Mouse (Mus musculus) intestine, embryonic 15.5 days (tissue): ENCODE results near the gene Ptprn2. TPM values are rescaled to one million over a fixed set of nuclear protein-coding genes. Genes with fewer than 3 reads are reported as not detected.
"Not testable (repeated sequence)": the region's sequence is repeated elsewhere in the genome, so short reads cannot be mapped to it uniquely, and the experiment has no call there.

Source experiments
- ATAC-seq: fragments of 200-750 bp; cut with Nextera tagmentation; 2 replicates; pipeline ENCODE4 v1.8.0; 2017; ENCODE audit warnings: moderate TSS enrichment, moderate library complexity
- H3K27ac ChIP-seq: fragments of 300-500 bp; sonication (generic); 2 replicates; pipeline ENCODE4 v1.5.1; 2015; ENCODE audit warnings: mild to moderate bottlenecking, inconsistent platforms
- H3K27me3 ChIP-seq: fragments of 300-500 bp; sonication (generic); replicated peaks from 2 replicates; pipeline ENCODE4 v1.6.1; 2015; ENCODE audit warnings: inconsistent platforms
- H3K36me3 ChIP-seq: fragments of 300-500 bp; sonication (generic); 2 replicates; pipeline ENCODE4 v1.6.1; 2015; ENCODE audit warnings: inconsistent platforms
- H3K4me1 ChIP-seq: fragments of 300-500 bp; sonication (generic); replicated peaks from 2 replicates; pipeline ENCODE4 v1.6.1; 2015; ENCODE audit warnings: inconsistent platforms
- H3K4me2 ChIP-seq: fragments of 300-500 bp; sonication (generic); replicated peaks from 2 replicates; pipeline ENCODE4 v1.6.1; 2015; ENCODE audit warnings: mild to moderate bottlenecking, inconsistent platforms
- H3K4me3 ChIP-seq: fragments of 300-500 bp; sonication (generic); replicated peaks from 2 replicates; pipeline ENCODE4 v1.5.1; 2015; ENCODE audit warnings: inconsistent platforms
- H3K9ac ChIP-seq: fragments of 300-500 bp; sonication (generic); 2 replicates; pipeline ENCODE4 v1.6.1; 2015; ENCODE audit warnings: inconsistent platforms
- H3K9me3 ChIP-seq: fragments of 300-500 bp; sonication (generic); 2 replicates; pipeline ENCODE4 v1.6.1; 2016; ENCODE audit warnings: inconsistent platforms
- WGBS: fragments of 180-500 bp; shearing (Covaris S2); methylation state at CpG from one replicate; pipeline ENCODE4 v1.1.7; 2015; 5-methylcytosine and 5-hydroxymethylcytosine counted together
- polyA plus RNA-seq: library from polyadenylated mRNA; unstranded; fragments of >200 nt; fragmentation: Nextera tagmentation; extraction: Ambion mirVana; gene quantifications from 2 replicates; pipeline ENCODE4 v1.2.1, GENCODE M21; 2015

Gene Ptprn2
- polyA plus RNA-seq, 1 experiment from 2014 or later, result 1.9 TPM

DNA sequence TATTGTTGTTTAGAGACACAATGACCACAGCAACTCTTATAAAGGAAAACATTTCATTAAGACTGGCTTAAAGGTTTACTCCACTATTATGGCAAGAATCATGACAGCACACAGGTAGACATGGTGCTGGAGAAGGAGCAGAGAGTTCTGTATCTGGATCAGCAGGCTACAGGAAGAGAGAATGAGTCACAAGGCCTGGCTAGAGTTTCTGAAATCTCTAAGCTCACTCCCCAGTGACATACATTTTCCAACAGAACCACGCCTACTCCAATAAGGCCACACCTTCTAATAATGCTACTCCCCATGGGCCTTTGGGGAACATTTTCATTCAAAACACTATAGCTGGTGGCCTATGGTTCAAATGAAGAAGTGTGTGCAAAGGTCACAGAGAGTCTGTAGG is 53.8 kb downstream of the Ptprn2 start:
- Histone ChIP-seq H3K9ac (no peak overlapping the region), H3K9me3 (no peaks in the 10 kb centered on the region), H3K36me3 (no peaks in the 10 kb centered on the region), H3K4me3 (no peak overlapping the region), H3K4me1 (no peaks in the 10 kb centered on the region), H3K27me3 (no peaks in the 10 kb centered on the region), H3K27ac (no peak overlapping the region), H3K4me2 (no peak overlapping the region)
- ATAC-seq, result no peak
- WGBS, result 79% methylated on average over 1 of the region's 1 CpGs

DNA sequence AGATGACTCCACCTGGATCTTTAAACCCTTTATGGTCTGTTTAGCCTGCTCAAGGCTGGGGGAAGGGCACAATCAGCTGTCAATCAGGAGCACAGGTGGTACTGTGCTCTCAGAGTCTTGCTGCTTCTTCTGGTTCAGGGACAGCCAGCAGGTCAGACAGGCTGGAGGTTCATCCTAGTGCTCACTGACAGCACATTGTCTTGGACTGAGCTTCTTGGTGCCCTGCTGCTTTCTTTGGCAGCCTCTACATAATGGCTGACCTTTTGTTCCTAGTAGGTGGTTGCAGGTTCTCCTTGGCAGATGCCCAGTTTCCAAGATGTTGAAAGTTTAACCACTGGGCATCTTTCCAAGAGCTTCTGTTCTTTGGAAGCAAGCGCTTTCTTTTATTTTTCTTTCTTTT is 55.1 kb downstream of the Ptprn2 start:
- 94% methylated on average over 1 of the region's 1 CpGs for WGBS

DNA sequence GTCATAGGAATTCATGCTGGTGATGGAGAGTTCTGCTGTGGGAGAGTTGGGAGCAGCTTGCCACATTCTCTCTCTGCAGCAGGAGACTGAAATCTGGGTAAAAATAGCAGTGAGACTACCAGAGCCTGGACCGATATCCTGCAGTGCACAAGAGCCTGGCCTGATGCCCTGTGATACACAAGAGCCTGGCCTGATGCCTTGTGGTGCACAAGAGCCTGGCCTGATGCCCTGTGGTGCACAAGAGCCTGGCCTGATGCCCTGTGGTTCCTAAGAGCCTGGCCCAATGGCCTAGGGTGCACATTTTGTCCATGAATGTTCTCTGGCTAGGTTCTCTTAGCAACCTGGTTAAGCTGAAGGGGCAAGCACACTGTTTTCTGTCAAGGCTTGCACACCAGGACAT is 64.5 kb downstream of the Ptprn2 start:
- Histone ChIP-seq H3K9me3 (no peaks in the 10 kb centered on the region), H3K36me3 (no peaks in the 10 kb centered on the region), H3K27ac (no peak overlapping the region), H3K9ac (no peak overlapping the region), H3K4me2 (no peak overlapping the region), H3K4me3 (no peak overlapping the region), H3K4me1 (no peaks in the 10 kb centered on the region), H3K27me3 (no peaks in the 10 kb centered on the region)
- WGBS, result 80% methylated on average over 1 of the region's 1 CpGs
- ATAC-seq, result no peak

More for the DNA sequence above, 55.1 kb downstream of the Ptprn2 start:
- Histone ChIP-seq H3K9me3 (no peaks in the 10 kb centered on the region), H3K4me3 (no peak overlapping the region), H3K4me2 (no peak overlapping the region), H3K27ac (no peak overlapping the region), H3K4me1 (no peaks in the 10 kb centered on the region), H3K27me3 (no peaks in the 10 kb centered on the region), H3K9ac (no peak overlapping the region), H3K36me3 (no peaks in the 10 kb centered on the region)
- no peak for ATAC-seq

DNA sequence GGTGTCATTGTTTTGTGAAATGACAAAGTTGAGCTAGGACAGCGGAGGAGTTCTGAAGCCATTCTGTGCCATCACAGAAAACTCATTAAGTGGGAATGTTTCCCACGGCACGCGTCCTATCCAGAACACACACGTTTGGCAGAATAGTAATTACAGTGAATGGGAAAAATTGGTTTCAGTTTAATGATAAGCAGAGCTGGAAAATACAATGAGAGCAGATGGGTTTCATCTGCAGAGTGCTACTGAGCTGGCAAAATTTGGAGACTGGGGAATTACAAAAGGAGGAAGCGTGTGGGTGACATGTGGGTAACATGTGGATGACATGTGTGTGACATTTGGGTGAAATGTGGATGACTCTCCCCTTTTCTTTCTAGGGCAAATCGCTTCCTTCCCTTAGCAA is 66.0 kb downstream of the Ptprn2 start:
- Histone ChIP-seq H3K27me3 (no peaks in the 10 kb centered on the region), H3K4me1 (no peaks in the 10 kb centered on the region), H3K9ac (no peak overlapping the region), H3K4me3 (no peak overlapping the region), H3K36me3 (no peaks in the 10 kb centered on the region), H3K4me2 (no peak overlapping the region), H3K27ac (no peak overlapping the region), H3K9me3 (no peaks in the 10 kb centered on the region)
- no peak for ATAC-seq
- WGBS, result 90% methylated on average over 7 of the region's 7 CpGs

DNA sequence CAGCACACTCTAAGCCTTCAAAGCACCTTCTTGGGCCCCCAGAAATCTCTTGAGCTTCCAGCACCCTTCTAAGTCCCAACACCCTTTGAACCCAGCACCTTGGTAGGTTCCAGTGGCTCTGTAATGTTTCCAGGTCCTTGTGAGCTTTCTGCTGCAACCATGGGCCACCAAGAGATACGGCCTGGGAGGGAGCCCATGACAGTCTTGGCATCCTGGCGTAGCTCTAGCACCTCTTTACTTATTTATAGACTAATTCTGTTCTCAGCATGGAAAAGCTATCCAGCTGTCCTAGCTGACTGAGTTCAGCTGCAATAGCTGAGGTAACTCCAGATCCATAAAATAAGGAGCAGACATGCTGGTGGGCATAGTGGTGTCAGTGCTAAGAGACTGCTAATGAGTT is 66.8 kb downstream of the Ptprn2 start:
- Histone ChIP-seq H3K36me3 (no peaks in the 10 kb centered on the region), H3K4me1 (no peaks in the 10 kb centered on the region), H3K4me3 (no peak overlapping the region), H3K9ac (no peak overlapping the region), H3K9me3 (no peaks in the 10 kb centered on the region), H3K4me2 (no peak overlapping the region), H3K27me3 (no peaks in the 10 kb centered on the region), H3K27ac (no peak overlapping the region)
- WGBS, result 79% methylated on average over 2 of the region's 2 CpGs
- no peak for ATAC-seq

DNA sequence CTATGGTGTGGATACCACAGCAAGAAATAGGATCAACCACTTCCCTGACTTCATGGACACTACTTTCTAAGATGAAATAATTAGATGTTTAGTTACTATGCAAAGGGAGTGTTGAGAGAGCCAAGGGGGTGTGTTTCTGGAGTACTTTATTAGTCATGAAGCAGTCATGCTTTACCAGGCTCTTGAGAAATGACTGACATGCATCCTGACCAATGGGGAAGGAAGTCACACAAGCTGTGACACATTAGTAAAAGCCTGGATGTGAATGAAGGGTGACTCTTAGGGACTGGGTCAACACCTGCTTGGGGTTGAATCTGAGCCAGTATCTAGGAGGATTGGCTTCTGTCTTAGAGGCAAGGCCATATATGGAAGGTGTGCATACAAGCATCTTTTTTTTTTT is 67.8 kb downstream of the Ptprn2 start:
- Histone ChIP-seq H3K9me3 (no peaks in the 10 kb centered on the region), H3K27ac (no peak overlapping the region), H3K27me3 (no peaks in the 10 kb centered on the region), H3K4me3 (no peak overlapping the region), H3K4me2 (no peak overlapping the region), H3K4me1 (no peaks in the 10 kb centered on the region), H3K36me3 (no peaks in the 10 kb centered on the region), H3K9ac (no peak overlapping the region)
- ATAC-seq, result no peak

DNA sequence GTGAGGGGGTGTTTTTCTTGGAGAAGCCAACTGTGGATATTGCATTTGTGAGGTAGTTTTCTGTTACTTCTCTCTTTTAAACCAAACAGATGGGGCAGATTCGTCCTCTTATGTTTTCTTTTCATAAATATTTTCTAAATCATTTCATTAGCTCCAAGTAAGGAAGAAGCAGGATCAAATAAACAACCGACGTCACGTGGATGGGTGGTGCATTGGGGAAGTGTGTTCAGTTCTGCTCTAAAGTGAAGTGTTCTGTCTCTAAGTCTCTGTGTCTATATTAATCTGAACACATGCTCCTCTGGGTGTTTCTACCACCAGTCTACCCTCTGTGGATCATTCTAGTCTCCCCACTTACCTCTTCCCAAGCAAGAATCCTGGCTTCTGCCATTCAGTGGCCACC is 70.4 kb downstream of the Ptprn2 start:
- Histone ChIP-seq H3K9ac (no peak overlapping the region), H3K4me3 (no peak overlapping the region), H3K4me2 (no peak overlapping the region), H3K27ac (no peak overlapping the region), H3K9me3 (no peaks in the 10 kb centered on the region), H3K36me3 (no peaks in the 10 kb centered on the region), H3K4me1 (no peaks in the 10 kb centered on the region), H3K27me3 (no peaks in the 10 kb centered on the region)
- ATAC-seq, result no peak
- 60% methylated on average over 4 of the region's 4 CpGs for WGBS

DNA sequence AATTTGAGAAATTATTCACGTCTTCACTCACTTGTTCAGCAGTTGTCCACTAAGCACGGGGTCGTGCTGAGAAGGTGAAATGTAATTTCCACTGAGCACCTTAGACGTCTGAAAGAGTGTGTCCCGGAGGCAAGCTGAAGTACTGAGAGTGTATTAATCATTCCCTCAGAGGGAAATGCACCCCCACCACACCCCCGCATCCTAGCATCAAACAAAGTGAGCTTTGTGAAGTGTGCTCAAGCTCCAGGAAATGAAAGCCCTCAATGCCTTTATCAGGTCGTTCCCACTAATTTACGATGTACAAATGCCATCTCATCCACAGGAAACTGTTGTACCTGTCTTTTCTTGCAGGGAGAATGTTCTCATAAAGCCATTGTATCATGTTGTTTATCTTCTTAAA is 78.9 kb downstream of the Ptprn2 start:
- Histone ChIP-seq H3K4me3 (no peak overlapping the region), H3K4me2 (no peak overlapping the region), H3K27me3 (no peaks in the 10 kb centered on the region), H3K9ac (no peak overlapping the region), H3K36me3 (no peaks in the 10 kb centered on the region), H3K4me1 (no peaks in the 10 kb centered on the region), H3K9me3 (no peaks in the 10 kb centered on the region), H3K27ac (no peak overlapping the region)
- no peak for ATAC-seq
- 45% methylated on average over 8 of the region's 8 CpGs for WGBS

DNA sequence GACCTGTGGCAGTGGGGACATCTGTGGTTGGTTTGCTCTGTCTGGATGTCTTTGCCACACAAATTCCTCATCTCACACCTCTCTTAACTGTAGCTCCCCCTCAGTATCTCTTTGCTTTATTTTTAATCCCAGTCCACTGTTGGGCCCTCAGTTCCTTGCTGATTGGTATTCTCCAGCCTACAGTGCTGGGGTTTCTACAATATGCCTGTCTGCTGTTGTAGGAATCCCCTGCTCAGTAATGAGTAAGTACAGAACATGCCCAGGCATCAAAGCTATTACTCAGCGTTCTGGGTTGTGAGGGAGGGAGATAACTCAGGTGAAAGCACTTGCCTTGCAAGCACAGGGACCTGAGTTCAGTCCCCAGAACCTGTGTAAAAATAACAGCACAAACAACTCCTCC is 81.2 kb downstream of the Ptprn2 start:
- no peaks in the 10 kb centered on the region for H3K9me3 ChIP-seq
- WGBS, result 61% methylated on average over 1 of the region's 1 CpGs
- no peak overlapping the region for H3K27ac ChIP-seq
- no peaks in the 10 kb centered on the region for H3K36me3 ChIP-seq
- H3K4me1 ChIP-seq, result no peaks in the 10 kb centered on the region
- H3K27me3 ChIP-seq, result no peaks in the 10 kb centered on the region
- ATAC-seq, result no peak
- H3K4me2 ChIP-seq, result no peak overlapping the region
- no peak overlapping the region for H3K9ac ChIP-seq
- no peak overlapping the region for H3K4me3 ChIP-seq

DNA sequence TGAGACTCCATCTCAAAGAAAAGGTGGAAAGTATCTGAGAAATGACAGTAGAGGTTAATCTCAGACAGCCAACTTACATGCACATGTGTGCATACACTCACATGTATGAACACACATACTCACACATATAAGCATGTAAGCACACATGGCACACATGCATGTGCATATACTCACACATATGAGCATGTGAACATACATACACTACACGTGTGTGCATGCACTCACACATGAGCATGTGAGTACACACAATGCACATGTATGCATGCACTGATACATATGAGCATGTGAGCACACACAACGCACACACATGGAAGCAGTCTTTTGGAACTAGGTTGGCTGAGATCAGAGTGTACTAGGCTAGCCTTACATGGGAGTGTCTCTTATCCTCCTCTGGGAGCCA is 81.7 kb downstream of the Ptprn2 start:
- H3K36me3 ChIP-seq, result no peaks in the 10 kb centered on the region
- H3K4me3 ChIP-seq, result no peak overlapping the region
- H3K4me2 ChIP-seq, result no peak overlapping the region
- no peak overlapping the region for H3K9ac ChIP-seq
- H3K27me3 ChIP-seq, result no peaks in the 10 kb centered on the region
- no peaks in the 10 kb centered on the region for H3K9me3 ChIP-seq
- H3K27ac ChIP-seq, result no peak overlapping the region
- no peaks in the 10 kb centered on the region for H3K4me1 ChIP-seq
- ATAC-seq, result no peak
- WGBS, result 82% methylated on average over 2 of the region's 2 CpGs

DNA sequence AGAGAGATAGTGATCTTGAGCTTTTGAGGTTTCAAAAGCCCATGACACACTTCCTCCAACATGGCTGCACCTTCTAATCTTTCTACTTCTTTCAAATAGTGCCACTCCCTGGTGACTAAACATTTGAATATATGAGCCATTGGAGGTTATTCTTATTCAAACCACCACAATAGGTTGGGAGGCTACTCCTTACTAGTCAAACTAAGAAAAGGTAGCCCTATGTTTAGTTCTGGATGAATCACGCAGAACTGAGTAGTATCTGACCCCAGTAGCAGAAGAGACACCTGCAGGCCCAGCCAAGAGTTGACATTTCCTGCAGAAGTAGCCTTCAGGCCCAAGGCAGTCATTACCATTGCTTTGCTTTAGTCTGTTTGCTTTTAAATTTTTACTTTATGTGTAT is 84.0 kb downstream of the Ptprn2 start:
- H3K9me3 ChIP-seq, result no peaks in the 10 kb centered on the region
- H3K4me3 ChIP-seq, result no peak overlapping the region
- H3K9ac ChIP-seq, result no peak overlapping the region
- H3K4me2 ChIP-seq, result no peak overlapping the region
- H3K4me1 ChIP-seq, result no peaks in the 10 kb centered on the region
- WGBS, result 72% methylated on average over 1 of the region's 1 CpGs
- ATAC-seq, result no peak
- no peak overlapping the region for H3K27ac ChIP-seq
- H3K27me3 ChIP-seq, result no peaks in the 10 kb centered on the region
- no peaks in the 10 kb centered on the region for H3K36me3 ChIP-seq

DNA sequence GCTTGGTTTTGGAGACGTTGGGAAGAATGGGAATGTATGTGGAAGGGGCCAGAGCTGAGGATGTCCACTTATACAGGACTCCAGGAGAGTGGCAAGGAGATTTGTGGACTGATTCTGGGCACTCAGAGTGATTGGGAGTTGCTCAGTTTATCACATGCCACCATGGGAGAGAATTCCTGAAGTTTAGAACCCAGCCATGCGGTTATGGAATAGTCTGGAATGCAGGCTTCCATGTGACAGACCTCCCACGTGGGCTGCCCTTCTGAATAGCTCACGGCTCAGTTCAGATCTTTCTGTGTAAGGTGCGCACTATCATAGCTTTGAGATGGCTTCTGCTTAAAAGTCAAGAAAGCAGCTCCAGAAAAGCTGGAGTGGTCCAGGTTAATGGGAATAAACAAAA is 88.6 kb downstream of the Ptprn2 start:
- no peaks in the 10 kb centered on the region for H3K36me3 ChIP-seq
- WGBS, result 67% methylated on average over 5 of the region's 5 CpGs
- no peaks in the 10 kb centered on the region for H3K4me1 ChIP-seq
- H3K9me3 ChIP-seq, result no peaks in the 10 kb centered on the region
- no peaks in the 10 kb centered on the region for H3K27me3 ChIP-seq
- no peak overlapping the region for H3K4me3 ChIP-seq
- H3K9ac ChIP-seq, result no peak overlapping the region
- no peak overlapping the region for H3K27ac ChIP-seq
- no peak for ATAC-seq
- no peak overlapping the region for H3K4me2 ChIP-seq

DNA sequence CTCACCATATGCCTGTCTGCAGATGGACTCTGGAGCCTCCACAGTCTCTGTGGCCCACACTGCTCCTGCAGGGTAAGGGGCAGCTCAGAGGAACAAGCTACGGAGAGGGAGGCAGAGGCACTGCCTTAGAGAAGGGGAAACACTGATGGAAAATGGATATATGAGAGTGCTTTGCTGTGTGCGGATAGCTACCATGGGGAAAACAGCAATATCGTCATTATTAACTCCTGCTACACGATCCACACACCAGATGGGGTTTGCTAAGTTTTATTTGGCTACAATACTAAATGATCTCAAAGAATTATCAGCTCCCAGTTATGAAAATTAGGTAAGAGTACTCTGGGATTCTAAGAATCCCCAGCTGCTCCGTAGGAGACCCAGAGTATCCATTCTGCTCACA is 89.2 kb downstream of the Ptprn2 start:
- no peak for ATAC-seq

DNA sequence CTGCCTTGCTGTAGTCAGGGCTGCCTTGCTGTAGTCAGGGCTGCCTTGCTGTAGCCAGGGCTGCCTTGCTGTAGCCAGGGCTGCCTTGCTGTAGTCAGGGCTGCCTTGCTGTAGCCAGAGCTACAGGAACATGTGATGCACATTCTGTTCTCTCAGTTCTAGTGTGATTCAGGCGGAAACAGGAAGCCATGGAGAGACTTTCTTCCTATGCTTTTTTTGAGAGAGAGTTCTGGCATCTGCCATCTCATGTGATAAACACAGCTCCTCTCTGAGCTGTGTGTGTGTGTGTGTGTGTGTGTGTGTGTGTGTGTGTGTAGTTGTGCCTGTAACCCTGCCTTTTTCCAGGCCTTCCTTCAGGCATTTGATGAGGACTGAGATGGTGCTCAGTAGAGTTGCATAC is 92.4 kb downstream of the Ptprn2 start:
- WGBS, result 42% methylated on average over 1 of the region's 1 CpGs
- not testable (repeated sequence) for ATAC-seq

More for the DNA sequence above, 89.2 kb downstream of the Ptprn2 start:
- 70% methylated on average over 5 of the region's 5 CpGs for WGBS
- Histone ChIP-seq H3K36me3 (no peaks in the 10 kb centered on the region), H3K4me3 (no peak overlapping the region), H3K4me2 (no peak overlapping the region), H3K4me1 (no peaks in the 10 kb centered on the region), H3K9me3 (no peaks in the 10 kb centered on the region), H3K27me3 (no peaks in the 10 kb centered on the region), H3K27ac (no peak overlapping the region), H3K9ac (no peak overlapping the region)

More for the DNA sequence above, 92.4 kb downstream of the Ptprn2 start:
- H3K4me3 ChIP-seq, H3K4me2 ChIP-seq, H3K27ac ChIP-seq, H3K9me3 ChIP-seq, H3K9ac ChIP-seq, H3K36me3 ChIP-seq, H3K4me1 ChIP-seq, H3K27me3 ChIP-seq: not testable (repeated sequence)
